Mouse (Mus musculus) stomach, postnatal 0 days (tissue): Measurements from ENCODE around the gene Nsg2. TPM values are rescaled to one million over a fixed set of nuclear protein-coding genes. Genes with fewer than 3 reads are reported as not detected.

Source experiments
- ATAC-seq: fragments of 200-750 bp; cut with Nextera tagmentation; 2 replicates; pipeline ENCODE4 v1.8.0; 2017; ENCODE audit not compliant: low FRiP score, low TSS enrichment
- DNase-seq: peaks from one replicate; pipeline ENCODE4 v3.0.0-alpha.2; 2016; ENCODE audit warnings: low spot score
- H3K27ac ChIP-seq: fragments of 300-500 bp; sonication (generic); replicated peaks from 2 replicates; pipeline ENCODE4 v1.5.1; 2014; ENCODE audit warnings: mild to moderate bottlenecking, control low read depth
- H3K27me3 ChIP-seq: fragments of 300-500 bp; sonication (generic); 2 replicates; pipeline ENCODE4 v1.6.1; 2014; ENCODE audit warnings: low read length; ENCODE audit not compliant: control insufficient read depth, insufficient read depth
- H3K36me3 ChIP-seq: fragments of 300-500 bp; sonication (generic); 2 replicates; pipeline ENCODE4 v1.6.1; 2014; ENCODE audit warnings: low read length, mixed read lengths; ENCODE audit not compliant: control insufficient read depth, insufficient read depth
- H3K4me1 ChIP-seq: fragments of 300-500 bp; sonication (generic); replicated peaks from 2 replicates; pipeline ENCODE4 v1.6.1; 2014; ENCODE audit warnings: antibody characterized with exemption; ENCODE audit not compliant: control insufficient read depth, insufficient read depth
- H3K4me2 ChIP-seq: fragments of 300-500 bp; sonication (generic); replicated peaks from 2 replicates; pipeline ENCODE4 v1.6.1; 2014; ENCODE audit warnings: low read depth, mild to moderate bottlenecking, control low read depth, moderate library complexity
- H3K4me3 ChIP-seq: fragments of 300-500 bp; sonication (generic); 2 replicates; pipeline ENCODE4 v1.5.1; 2014; ENCODE audit warnings: low read depth, low read length, control low read depth
- H3K9ac ChIP-seq: fragments of 300-500 bp; sonication (generic); 2 replicates; pipeline ENCODE4 v1.6.1; 2014; ENCODE audit warnings: mild to moderate bottlenecking, low read length, control low read depth, mixed read lengths
- H3K9me3 ChIP-seq: fragments of 300-500 bp; sonication (generic); 2 replicates; pipeline ENCODE4 v1.6.1; 2016; ENCODE audit warnings: low read length; ENCODE audit not compliant: control insufficient read depth
- CTCF ChIP-seq: IDR thresholded peaks from 2 replicates; pipeline ENCODE4 v1.5.1; 2016; ENCODE audit warnings: antibody characterized with exemption, low read depth, mild to moderate bottlenecking, moderate library complexity
- EP300 ChIP-seq: optimal IDR thresholded peaks from 2 replicates; pipeline ENCODE3; 2016; ENCODE audit warnings: antibody characterized with exemption
- WGBS: fragments of 180-500 bp; shearing (Covaris S2); extraction: QIAGEN DNeasy Blood & Tissue Kit; methylation state at CpG from one replicate; pipeline ENCODE4 v1.1.7; 2014; 5-methylcytosine and 5-hydroxymethylcytosine counted together
- polyA plus RNA-seq: library from polyadenylated mRNA; unstranded; fragments of >200 nt; fragmentation: Nextera tagmentation; extraction: Ambion mirVana; gene quantifications from 2 replicates; pipeline ENCODE4 v1.2.1, GENCODE M21; 2015

Nsg2 gene
- polyA plus RNA-seq, 1 experiment from 2014 or later = 6.1 TPM

DNA sequence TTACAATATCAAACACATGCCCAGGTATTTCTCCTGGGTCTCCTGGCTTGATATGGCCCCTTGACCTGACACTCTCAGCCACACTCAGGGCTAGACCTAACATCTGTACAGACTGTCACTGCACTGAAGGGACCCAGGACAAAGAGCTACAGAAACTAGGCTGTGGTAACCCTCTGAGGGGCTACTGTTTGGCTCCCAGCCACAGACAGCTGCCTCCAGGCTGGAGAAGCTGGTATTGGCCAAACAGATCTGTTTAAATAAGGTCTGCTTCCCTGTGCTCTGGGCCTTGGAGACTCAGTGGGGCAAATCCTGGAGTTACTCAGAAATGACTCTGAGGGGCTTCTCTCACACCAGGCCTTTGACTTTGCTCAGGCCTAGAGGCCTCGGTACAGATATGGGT is 86.3 kb downstream of the Nsg2 start:
- DNase-seq (no peak), ATAC-seq (no peak)
- no peak overlapping the region for H3K27ac ChIP-seq
- H3K4me1 ChIP-seq = no peaks in the 10 kb centered on the region
- no peaks in the 10 kb centered on the region for H3K36me3 ChIP-seq
- H3K9me3 ChIP-seq = no peaks in the 10 kb centered on the region
- WGBS = 88% methylated on average over 1 of the region's 1 CpGs
- no peak overlapping the region for H3K4me3 ChIP-seq
- TF ChIP-seq EP300 (no peak), CTCF (no peak)
- no peak overlapping the region for H3K4me2 ChIP-seq
- H3K27me3 ChIP-seq = no peaks in the 10 kb centered on the region
- no peak overlapping the region for H3K9ac ChIP-seq

DNA sequence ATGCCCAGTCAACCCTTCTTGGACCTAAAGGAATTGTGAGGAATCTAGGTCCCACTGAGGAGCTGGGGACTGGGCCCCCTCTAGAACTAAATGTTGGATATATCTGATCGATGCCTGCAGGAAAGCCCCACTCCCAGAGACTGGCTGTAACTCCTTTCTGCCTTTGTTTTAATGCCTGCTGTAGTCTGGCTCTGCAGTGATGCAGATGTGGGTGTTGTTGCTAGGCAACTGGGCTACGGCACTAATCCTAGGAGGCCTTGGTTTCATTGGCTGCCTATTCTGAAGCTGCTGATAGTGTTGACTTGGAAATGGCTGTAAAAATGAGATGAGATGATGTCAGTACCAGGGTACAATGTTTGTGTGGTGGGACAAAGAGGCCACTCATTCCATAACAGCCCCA is 87.1 kb downstream of the Nsg2 start:
- Histone ChIP-seq H3K4me3 (no peak overlapping the region), H3K27me3 (no peaks in the 10 kb centered on the region), H3K36me3 (no peaks in the 10 kb centered on the region), H3K4me1 (no peaks in the 10 kb centered on the region), H3K9me3 (no peaks in the 10 kb centered on the region), H3K4me2 (no peak overlapping the region), H3K27ac (no peak overlapping the region), H3K9ac (no peak overlapping the region)
- WGBS = 44% methylated on average over 2 of the region's 2 CpGs
- ATAC-seq = no peak
- DNase-seq = no peak
- TF ChIP-seq CTCF (no peak), EP300 (no peak)

DNA sequence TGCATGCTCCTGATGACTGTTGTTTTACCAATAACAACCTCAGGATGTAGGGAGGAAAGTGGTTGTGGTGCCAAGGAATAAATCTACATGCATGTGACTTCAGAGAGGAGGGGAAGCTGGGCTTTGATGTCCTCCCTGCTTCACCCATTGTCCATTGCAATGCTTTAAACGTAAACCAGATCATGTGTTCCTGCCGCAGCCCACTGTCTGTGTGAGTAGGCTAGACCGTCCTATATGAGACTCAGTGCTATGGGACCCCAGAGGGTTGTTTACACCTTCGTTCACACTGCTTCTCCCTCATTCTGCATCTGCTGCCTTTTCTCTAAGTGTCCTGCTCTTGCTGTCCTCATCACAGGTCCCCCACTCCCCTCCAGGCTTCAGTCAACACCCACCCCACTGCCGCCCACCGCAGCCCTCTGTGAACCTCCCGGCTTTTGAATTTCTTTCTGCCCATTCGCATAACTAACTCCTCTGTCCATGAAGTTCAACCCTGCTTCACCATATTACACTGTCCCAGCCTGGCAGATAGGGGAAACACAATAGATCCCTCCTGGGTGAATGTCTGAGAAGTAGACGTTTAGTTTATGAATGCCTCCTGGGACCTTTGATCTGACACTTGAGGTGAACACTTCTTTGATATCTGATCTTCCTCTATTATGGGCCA is 87.6 kb downstream of the Nsg2 start:
- TF ChIP-seq EP300 (no peak), CTCF (no peak)
- WGBS = 76% methylated on average over 9 of the region's 9 CpGs
- no peak overlapping the region for H3K9ac ChIP-seq
- no peak overlapping the region for H3K27ac ChIP-seq
- no peak overlapping the region for H3K4me3 ChIP-seq
- no peak overlapping the region for H3K4me2 ChIP-seq
- DNase-seq = no peak
- no peaks in the 10 kb centered on the region for H3K27me3 ChIP-seq
- H3K9me3 ChIP-seq = no peaks in the 10 kb centered on the region
- H3K36me3 ChIP-seq = no peaks in the 10 kb centered on the region
- ATAC-seq = no peak
- no peaks in the 10 kb centered on the region for H3K4me1 ChIP-seq

DNA sequence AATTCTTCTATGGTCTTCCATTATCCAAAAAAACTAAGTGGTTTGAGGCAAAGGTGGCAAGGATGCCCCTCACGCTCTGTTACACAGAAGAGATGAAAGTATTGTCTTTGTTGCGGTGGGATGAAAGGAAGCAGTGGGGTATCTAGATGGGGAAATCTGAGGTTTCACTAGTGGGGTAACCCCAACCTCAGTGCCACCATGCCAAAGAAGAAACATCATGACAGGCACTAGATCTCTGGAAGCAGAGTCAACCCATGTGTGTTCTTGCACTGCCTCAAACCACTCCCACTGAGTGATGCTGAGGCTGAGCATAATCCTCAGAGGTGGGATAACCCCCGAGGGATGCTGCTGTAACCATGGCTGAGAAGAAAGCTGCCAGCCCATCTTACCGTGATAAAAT is 95.5 kb downstream of the Nsg2 start:
- H3K4me3 ChIP-seq = no peak overlapping the region
- no peak overlapping the region for H3K27ac ChIP-seq
- H3K9me3 ChIP-seq = no peaks in the 10 kb centered on the region
- no peak for ATAC-seq
- H3K9ac ChIP-seq = no peak overlapping the region
- no peaks in the 10 kb centered on the region for H3K27me3 ChIP-seq
- H3K4me2 ChIP-seq = no peak overlapping the region
- no peaks in the 10 kb centered on the region for H3K36me3 ChIP-seq
- DNase-seq = no peak
- WGBS = 79% methylated on average over 4 of the region's 4 CpGs
- TF ChIP-seq EP300 (no peak), CTCF (no peak)
- no peaks in the 10 kb centered on the region for H3K4me1 ChIP-seq

DNA sequence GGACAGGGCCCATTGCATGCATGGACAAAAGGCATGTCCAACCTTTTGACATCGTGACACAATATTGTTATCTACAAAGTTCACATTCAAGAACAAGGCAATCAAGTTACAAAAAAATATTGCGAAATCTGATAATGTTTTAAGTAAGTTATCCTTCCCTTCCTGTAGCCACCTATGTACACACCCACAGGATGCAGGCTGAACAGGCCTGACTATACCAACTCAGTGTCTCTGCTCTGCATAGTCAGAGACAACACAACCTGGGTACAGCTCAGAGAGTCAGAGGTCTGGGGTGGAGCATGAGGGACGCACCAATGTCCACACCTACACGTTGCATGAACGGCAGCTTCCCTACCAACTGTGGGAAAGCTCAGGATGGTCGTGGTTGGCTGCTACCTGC is 96.1 kb downstream of the Nsg2 start:
- Histone ChIP-seq H3K9ac (no peak overlapping the region), H3K27ac (no peak overlapping the region), H3K9me3 (no peaks in the 10 kb centered on the region), H3K4me1 (no peaks in the 10 kb centered on the region), H3K36me3 (no peaks in the 10 kb centered on the region), H3K4me2 (no peak overlapping the region), H3K27me3 (no peaks in the 10 kb centered on the region), H3K4me3 (no peak overlapping the region)
- WGBS = 73% methylated on average over 6 of the region's 6 CpGs
- ATAC-seq = no peak
- TF ChIP-seq CTCF (no peak), EP300 (no peak)
- no peak for DNase-seq

DNA sequence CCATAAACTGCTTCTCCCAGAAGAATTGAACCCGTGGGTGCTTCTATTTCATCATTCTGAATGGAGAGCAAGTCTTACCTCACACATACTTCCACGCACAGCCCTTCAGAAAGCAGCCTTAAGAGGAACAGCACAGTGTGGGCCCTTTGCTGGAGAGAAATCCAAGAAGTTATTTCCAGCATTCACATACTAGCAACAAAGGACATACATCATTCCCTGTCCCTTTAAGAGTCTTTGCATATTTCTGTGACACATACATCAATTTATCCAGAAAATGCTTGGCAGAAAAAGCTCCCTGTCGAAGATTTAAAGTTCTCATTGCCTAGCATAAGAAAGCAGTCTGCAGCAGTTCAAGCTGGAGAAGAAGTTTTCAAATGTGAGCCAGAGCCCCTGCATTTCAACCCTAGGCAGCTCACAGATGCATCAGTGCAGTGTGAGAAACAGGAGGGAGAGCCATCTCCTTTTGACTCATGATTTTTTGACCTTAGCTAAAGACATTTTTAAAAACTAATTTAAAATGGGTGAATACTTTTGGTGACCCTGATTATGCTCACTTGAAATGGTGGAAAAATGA is 100.9 kb downstream of the Nsg2 start:
- TF ChIP-seq CTCF = no peak
- TF ChIP-seq EP300 = peak; percentile 22
- no peaks in the 10 kb centered on the region for H3K9me3 ChIP-seq
- H3K4me1 ChIP-seq = no peaks in the 10 kb centered on the region
- no peak for DNase-seq
- H3K4me2 ChIP-seq = no peak overlapping the region
- H3K27ac ChIP-seq = no peak overlapping the region
- WGBS = 30% methylated on average over 3 of the region's 3 CpGs
- no peak overlapping the region for H3K4me3 ChIP-seq
- H3K27me3 ChIP-seq = no peaks in the 10 kb centered on the region
- no peak; the same call in 1 of the 2 replicates for ATAC-seq
- H3K36me3 ChIP-seq = no peaks in the 10 kb centered on the region
- no peak overlapping the region for H3K9ac ChIP-seq
